Mouse (Mus musculus): ENCODE results near the gene Dapk1.

Dapk1 gene

DNA sequence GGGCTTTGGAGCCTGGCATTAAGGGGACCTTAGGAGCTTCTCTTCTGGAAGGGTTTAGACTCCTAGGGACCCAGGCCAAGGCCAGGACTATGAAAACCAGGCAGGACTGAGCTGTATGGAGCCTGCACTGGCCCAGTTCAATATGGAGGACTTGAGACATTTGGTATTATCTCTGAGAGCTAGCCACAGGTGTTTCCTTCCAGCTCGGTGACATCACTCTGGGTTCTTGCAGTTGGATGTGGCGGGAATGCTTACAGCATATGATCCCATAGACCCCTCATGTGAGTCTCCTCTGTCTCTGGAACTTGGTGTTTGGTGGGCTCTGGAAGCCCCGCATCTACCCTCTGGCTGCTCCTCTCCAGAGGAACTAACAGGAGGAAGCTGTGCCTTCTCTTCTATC lies 140.9 kb downstream of the Dapk1 start:
- ChIA-PET POLR2A (no interaction called here), CTCF (interaction anchor here in 3 of 4 experiments (0.6 to 2.6 kb wide), 4 partner anchors 263 to 564 kb away, joined by 3 to 17 read pairs (median 9); no protein-coding TSS in a partner anchor)

DNA sequence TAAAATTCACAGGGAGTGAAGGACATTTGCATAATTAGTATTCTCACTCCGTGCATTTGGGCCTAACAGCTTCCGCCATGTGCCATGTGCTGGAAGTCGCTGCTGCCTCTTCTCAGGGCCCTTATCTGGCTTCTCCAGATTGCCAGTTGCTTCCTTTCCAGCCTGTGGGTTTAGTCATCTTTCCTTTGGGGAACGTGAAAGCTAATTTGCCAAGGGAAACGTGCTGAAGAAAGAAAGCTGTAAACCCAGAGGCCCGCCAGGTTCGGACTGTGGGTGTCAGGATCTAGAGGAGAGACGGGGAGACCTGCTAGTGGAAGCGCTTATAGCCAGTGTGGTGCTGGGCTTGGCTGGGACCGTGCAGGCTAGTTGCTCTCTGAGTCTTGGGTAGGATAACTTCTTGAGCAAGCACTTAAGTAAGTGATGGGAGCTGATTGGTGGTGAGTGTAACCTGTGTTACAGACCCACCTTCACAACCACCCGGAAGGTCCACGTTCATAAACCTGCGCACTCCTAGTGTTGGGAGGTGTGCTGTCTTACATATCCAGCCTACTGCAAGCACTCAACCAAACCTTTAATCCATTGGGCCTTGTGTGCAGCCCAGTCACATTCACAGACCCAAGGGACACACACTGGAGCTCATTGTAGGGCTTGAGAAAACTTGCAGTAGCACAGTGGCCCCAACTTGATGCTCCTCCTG lies 141.8 kb downstream of the Dapk1 start:
- ChIA-PET CTCF (interaction anchor here (0.5 to 2.6 kb wide), 31 partner anchors 9 to 1319 kb away, joined by 3 to 17 read pairs (median 4); partner anchors contain the start of gene Dapk1 (in 1 of the 4)), POLR2A (interaction anchor here in 2 of 4 experiments (0.7 to 1.1 kb wide), 4 partner anchors 17 to 257 kb away, joined by 3 read pairs; no protein-coding TSS in a partner anchor)

DNA sequence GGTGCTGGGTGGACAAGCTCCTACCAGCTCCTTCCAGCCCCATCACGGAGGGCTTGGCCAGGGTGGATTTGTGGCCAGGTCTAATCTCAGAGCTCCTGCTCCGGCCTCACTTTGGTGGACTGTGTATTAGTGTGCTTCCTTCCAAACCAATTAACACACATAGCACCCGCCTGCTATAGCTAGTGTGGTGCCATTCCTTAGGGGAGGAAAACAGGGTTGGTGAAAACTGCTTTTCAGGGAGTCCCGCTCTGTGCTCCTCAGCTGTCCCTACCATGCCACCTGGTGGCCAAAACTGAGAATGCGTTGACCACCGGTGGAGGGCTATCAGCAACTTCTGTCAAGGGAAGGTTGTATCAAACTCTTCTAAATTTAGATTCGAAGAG lies 142.3 kb downstream of the Dapk1 start:
- POLR2A ChIA-PET = interaction anchor here in 2 of 4 experiments (0.7 to 1.1 kb wide), 4 partner anchors 16 to 257 kb away, joined by 3 read pairs; no protein-coding TSS in a partner anchor

DNA sequence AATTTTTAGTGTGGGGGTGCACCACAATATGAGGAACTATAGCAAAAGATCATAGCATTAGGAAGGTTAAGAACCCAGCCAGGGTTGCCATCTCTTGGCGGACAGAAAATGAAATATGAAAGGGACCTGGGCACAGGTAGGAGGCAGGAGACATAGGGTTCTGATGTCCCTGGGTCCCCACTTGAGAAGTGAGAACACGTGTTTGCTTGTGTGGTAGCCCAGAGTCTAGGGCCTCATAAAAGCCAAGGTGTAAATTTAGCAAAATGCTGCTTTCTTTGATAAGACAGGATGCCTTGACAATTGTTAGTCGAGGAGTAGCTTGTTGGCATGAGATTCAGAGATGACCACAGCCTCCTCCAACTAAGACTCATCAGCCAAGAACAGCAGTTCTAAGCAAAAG lies 143.0 kb downstream of the Dapk1 start:
- POLR2A ChIA-PET = no interaction called here
- CTCF ChIA-PET = interaction anchor here in 3 of 4 experiments (0.6 to 2.6 kb wide), 10 partner anchors 12 to 265 kb away, joined by 3 to 17 read pairs (median 10); partner anchors contain the start of gene Dapk1 (in 1 of the 3)

More for the DNA sequence above, 142.3 kb downstream of the Dapk1 start:
- CTCF ChIA-PET = interaction anchor here (0.5 to 2.6 kb wide), 29 partner anchors 10 to 565 kb away, joined by 3 to 17 read pairs (median 4); partner anchors contain the start of gene Dapk1 (in 1 of the 4)

DNA sequence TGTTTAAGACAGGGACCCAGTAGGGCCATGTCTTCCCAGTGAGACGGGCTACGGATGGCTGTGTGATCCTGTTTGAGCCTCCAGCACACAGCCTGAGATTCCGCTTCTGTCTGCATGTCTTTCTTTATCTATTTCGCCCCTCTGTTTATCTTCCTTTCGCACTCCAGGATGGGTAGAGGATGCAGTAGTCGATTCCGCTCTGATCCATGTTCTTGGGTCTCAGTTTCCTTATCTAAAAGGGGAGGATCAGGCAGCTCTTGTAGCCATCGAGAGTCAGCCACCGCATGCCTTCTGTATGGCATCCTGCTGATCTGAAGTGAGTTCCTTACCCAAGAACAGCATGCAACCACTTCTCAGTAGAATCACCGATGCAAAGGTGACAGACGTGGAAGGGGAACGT lies 143.6 kb downstream of the Dapk1 start:
- POLR2A ChIA-PET = no interaction called here
- CTCF ChIA-PET = interaction anchor here in 3 of 4 experiments (0.6 to 3.6 kb wide), 21 partner anchors 7 to 787 kb away, joined by 3 to 37 read pairs (median 7); no protein-coding TSS in a partner anchor

DNA sequence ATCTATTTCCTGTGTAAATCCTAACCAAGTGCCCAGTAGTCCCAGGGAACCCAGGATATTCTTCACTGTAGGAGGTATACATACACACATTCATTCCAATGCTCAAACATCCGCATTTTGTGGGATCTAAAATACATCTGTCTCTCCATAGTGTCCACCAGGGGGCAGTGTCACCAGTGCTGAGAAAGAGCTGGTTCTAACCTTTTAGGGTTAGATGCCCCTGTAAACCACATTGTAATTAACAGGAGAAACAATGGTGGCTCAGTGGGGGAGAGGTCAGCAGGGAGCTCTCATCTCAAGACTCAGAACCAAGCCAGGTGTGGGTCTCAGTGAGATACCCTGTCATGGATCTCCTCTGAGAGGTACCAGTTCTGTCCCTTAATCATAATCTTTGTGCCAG lies 144.5 kb downstream of the Dapk1 start:
- ChIA-PET CTCF (interaction anchor here (0.5 to 3.6 kb wide), 59 partner anchors 7 to 1518 kb away, joined by 3 to 37 read pairs (median 4); partner anchors contain the start of gene Ctsll3 (in 1 of the 4)), POLR2A (interaction anchor here in 1 of 4 experiments (0.6 kb wide), 1 partner anchor 267 kb away, joined by 3 read pairs; no protein-coding TSS in a partner anchor)

DNA sequence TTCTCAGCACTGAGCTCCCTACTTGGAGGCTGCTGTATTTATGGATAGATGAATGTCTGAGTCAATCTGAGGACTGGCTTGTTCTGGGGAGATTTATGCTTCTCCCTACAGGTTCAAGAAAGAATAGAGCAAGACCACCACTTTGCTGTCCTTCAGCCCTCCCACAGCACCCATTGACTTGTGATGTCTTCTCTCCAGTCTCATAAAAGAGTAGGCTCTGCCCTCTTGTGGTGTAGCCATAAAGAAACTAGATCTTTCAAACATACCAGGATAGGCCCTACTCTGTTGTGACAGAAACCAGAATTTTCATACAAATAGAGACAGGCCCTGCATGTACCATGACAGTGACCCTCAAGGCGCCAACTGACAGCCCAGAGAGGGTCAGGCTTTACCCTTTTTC lies 145.5 kb downstream of the Dapk1 start:
- ChIA-PET POLR2A (no interaction called here), CTCF (interaction anchor here (0.6 to 3.6 kb wide), 14 partner anchors 8 to 637 kb away, joined by 3 to 37 read pairs (median 4); partner anchors contain the start of gene Ctsll3 (in 1 of the 4))

DNA sequence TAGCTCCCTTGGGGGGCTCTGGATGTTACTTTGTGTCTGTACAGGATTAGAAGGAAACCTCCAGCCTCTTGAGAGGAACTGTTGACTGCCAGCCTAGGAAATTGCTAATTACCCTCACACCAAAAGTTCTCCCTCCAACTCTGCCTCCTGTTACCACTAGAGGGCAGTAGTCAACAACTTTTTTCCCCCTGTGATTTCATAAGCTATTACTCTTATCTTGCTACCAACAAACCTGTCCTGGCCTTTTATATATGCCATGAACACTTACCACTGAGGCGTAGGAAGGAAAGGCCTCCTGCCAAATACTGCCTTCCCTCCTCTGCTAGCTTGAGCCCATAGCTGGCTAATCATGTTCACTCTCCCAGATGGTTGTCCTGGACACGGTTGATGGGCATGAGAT lies 146.8 kb downstream of the Dapk1 start:
- ChIA-PET POLR2A (no interaction called here), CTCF (interaction anchor here (0.6 to 3.6 kb wide), 34 partner anchors 8 to 847 kb away, joined by 3 to 37 read pairs (median 3); no protein-coding TSS in a partner anchor)

DNA sequence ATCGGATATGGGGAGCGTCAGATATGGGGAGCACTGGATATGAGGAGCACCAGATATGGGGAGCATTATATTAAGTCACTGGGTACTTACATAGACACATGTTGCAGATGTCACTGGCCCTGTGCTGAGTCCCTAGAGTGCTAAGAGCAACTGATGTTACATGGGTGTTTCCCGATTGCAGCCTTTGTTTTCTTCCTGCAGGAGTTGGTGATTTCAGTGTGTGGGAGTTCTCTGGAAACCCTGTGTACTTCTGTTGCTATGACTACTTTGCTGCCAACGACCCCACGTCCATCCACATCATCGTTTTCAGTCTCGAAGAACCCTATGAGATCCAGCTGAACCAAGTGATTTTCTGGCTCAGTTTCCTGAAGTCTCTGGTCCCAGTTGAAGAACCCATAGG lies 149.2 kb downstream of the Dapk1 start:
- CTCF ChIA-PET = interaction anchor here in 2 of 4 experiments (0.6 to 1.0 kb wide), 2 partner anchors 10 to 490 kb away, joined by 4 read pairs; no protein-coding TSS in a partner anchor
- POLR2A ChIA-PET = no interaction called here

DNA sequence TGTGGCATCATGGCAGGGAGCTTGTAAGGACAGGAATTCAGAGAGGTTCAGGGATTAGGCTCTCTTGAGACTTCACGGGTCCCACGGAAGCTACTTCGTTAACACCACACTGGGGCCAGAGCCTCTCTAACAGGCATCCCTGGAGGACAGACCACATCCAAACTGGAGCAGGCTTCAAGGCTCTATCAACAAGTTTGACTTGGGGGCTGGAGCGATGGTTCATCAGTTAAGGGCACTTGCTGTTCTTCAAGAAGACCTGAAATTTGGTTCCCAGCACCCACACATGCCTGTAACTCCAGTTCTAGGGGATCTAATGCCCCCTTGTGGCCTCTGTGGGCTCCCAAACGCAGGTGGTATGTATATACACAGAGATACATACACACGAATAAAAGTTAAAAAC lies 151.5 kb downstream of the Dapk1 start:
- ChIA-PET CTCF (no interaction called here), POLR2A (no interaction called here)

DNA sequence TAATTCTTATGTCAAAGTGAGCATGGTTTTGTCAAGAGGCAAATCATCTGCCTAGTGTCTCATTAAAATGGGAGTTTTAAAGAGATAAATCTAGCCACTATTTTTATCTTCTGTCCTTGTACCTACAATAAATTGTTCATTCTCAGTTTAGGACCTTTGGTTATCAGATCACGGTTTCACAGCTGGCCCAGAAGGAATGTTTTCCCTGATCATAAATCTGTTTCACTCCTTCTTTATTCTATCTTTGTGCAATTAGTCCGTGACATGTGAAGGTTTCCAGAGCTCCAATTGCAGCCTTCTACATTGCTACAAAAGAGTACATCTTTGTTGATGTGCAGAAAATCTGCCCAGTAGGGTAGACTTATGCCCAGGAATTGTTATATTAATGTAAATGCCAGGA lies 153.5 kb downstream of the Dapk1 start:
- ChIA-PET POLR2A (no interaction called here), CTCF (interaction anchor here in 2 of 4 experiments (1.0 to 2.4 kb wide), 2 partner anchors 9 kb away, joined by 4 to 12 read pairs; no protein-coding TSS in a partner anchor)

DNA sequence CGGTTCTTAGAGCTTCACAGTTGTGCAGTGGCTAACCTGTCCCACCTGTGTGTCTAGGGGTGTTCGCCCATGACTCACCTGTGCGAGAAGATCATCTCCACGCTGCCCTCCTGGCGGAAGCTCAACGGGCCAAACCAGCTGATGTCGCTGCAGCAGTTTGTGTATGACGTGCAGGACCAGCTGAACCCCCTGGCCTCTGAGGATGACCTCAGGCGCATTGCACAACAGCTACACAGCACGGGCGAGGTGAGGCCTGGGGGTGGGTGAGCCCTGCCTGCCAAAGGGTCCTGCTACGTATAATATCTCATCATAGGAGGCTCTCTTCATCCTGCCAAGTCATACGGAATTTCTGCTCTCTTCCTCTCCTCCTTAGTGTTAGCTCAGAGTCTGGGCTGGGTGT lies 155.5 kb downstream of the Dapk1 start:
- POLR2A ChIA-PET = no interaction called here
- CTCF ChIA-PET = interaction anchor here (0.6 to 6.4 kb wide), 14 partner anchors 9 to 87 kb away, joined by 3 to 37 read pairs (median 7); no protein-coding TSS in a partner anchor

DNA sequence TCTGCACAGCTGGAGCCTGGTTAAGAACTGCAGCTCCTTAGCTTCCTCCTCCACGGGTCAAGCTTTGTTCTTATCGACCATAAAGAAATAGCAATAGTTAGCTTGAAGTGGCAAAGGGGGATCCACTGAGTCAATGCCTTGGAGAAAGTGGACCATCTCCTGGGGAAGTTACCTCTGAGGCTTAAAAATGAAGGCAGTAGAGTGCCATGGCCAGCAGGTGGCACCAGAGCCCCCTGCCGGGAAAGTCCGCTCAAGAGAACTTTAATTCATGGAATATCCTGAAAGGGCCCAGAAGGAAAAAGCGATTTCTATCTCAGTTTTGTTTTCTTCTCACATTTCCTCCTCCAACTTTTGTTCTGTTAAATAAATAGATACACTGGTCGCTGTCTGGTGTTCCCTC lies 157.4 kb downstream of the Dapk1 start:
- POLR2A ChIA-PET = no interaction called here

DNA sequence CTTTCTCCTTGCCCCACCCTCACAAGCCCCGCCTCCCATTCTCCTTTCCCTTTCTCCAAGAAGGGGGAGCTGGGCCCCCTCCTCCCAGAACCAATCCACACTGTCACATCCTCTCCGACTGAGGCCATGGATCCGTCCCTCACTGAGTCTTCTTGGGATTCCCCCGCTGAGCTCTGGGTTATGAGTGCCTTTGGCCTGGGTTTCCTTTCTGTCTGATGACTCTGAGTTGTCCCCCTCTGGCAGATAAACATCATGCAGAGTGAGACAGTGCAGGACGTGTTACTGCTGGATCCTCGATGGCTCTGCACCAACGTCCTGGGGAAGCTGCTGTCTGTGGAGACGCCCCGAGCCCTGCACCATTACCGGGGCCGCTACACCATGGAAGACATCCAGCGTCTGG lies 158.6 kb downstream of the Dapk1 start:
- ChIA-PET CTCF (interaction anchor here (0.6 to 6.4 kb wide), 7 partner anchors 10 to 481 kb away, joined by 3 to 37 read pairs (median 4); no protein-coding TSS in a partner anchor), POLR2A (interaction anchor here in 1 of 4 experiments (0.6 to 1.4 kb wide), 2 partner anchors 16 to 25 kb away, joined by 3 read pairs; no protein-coding TSS in a partner anchor)

More for the DNA sequence above, 157.4 kb downstream of the Dapk1 start:
- CTCF ChIA-PET = interaction anchor here (0.6 to 6.4 kb wide), 15 partner anchors 11 to 482 kb away, joined by 3 to 37 read pairs (median 7); no protein-coding TSS in a partner anchor

DNA sequence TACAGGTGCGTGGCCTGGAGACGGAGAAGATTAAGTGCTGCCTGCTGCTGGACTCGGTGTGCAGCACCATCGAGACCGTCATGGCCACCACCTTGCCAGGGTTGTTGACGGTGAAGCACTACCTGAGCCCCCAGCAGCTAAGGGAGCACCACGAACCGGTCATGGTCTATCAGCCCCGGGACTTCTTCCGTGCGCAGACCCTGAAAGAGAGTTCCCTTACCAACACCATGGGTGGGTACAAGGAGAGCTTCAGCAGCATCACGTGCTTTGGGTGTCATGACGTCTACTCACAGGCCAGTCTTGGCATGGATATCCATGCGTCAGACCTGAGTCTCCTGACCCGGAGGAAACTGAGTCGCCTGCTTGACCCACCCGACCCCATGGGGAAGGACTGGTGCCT lies 159.4 kb downstream of the Dapk1 start:
- ChIA-PET POLR2A (interaction anchor here in 1 of 4 experiments (1.4 kb wide), 1 partner anchor 17 kb away, joined by 3 read pairs; no protein-coding TSS in a partner anchor), CTCF (interaction anchor here in 3 of 4 experiments (1.1 to 6.4 kb wide), 7 partner anchors 11 to 59 kb away, joined by 3 to 37 read pairs (median 4); no protein-coding TSS in a partner anchor)

DNA sequence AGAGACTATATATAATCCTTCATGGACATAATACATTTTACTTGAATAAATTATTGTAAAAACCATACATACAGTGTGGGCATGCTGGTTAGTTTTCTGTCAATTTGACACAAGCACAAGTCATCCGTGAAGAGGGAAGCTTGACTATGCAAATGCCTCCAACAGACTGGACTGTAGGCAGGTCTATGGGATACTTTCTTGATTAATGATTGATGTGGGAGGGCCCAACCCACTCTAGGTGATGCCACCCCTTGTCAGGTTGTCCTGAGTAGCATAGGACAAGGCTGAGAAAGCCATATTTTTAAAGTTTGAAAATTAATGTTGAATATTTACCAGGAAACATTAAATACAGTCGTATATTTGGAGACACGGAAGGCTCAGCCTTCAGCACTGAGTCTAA lies 178.8 kb downstream of the Dapk1 start:
- POLR2A ChIA-PET = no interaction called here

DNA sequence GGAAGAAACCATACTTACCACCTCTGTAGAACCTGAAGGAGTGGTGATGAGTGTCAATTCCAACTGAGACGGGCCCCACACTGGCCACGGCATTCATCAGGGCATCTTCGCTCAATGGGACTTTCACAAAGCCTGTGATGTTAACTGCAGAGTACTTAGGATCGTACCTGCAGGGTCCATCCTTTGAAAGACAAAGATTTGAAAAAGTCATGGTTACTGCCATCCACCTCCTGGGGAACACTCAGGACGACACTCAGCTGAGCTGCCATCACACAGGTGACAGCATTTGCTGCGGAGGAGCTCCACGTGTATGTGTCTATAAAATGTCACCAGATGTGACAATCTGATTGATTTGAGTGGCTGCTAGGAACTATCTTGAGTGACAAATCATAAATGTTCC lies 181.6 kb downstream of the Dapk1 start:
- ChIA-PET POLR2A (no interaction called here), CTCF (interaction anchor here in 1 of 4 experiments (1.0 kb wide), 1 partner anchor 36 kb away, joined by 3 read pairs; no protein-coding TSS in a partner anchor)

More for the DNA sequence above, 178.8 kb downstream of the Dapk1 start:
- CTCF ChIA-PET = no interaction called here

DNA sequence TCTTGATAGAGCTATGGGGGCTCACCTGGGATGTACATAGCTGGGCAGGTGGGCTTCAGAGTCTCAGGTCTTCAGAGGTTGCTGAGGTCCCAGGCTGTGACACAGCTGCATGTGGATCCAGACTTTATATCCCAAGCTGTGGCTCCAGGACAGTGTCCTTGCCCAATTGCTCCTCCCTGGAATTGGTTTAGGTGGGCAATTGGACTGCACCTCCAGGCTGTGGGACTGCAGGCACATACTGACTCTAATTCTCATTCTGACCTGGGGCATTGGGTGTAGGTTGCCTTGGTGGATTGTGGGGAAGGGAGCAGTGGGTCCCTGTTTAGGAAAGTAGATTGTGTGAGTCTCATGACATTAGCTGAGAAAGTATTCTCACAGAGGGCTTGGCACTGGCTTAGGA lies 184.5 kb downstream of the Dapk1 start, which contains the start of gene BC051665:
Gene BC051665 (minus strand): TSS at position 101 of the 400 bp plus-strand sequence.
- CTCF ChIA-PET = interaction anchor here in 1 of 4 experiments (0.6 kb wide), 1 partner anchor 304 kb away, joined by 3 read pairs; no protein-coding TSS in a partner anchor
- POLR2A ChIA-PET = interaction anchor here in 1 of 4 experiments (0.7 kb wide), 1 partner anchor 26 kb away, joined by 3 read pairs; no protein-coding TSS in a partner anchor

DNA sequence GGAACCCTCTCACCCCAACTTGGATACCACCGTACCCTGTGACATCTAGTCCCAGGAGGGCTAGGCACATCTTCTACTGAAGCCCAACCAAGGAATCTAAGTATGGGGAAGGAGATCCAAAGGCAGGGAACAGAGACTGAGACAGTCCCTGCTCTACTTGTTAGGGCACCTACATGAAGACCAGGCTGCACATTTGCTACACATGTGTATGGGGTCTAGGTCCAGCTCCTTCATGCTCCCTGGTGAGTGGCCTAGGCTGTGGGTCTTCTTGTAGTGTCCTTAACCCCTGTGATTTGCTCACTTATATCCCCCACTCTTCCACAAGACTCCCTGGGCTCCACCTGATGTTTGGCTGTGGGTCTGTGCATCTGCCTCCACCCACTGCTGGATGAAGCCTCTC lies 187.7 kb downstream of the Dapk1 start:
- ChIA-PET CTCF (no interaction called here), POLR2A (no interaction called here)
